Mouse (Mus musculus): ENCODE results near the gene Mad2l2.
A peak's percentile ranks its signal among the peaks of the same experiment; 100 is the strongest.

Gene Mad2l2

DNA sequence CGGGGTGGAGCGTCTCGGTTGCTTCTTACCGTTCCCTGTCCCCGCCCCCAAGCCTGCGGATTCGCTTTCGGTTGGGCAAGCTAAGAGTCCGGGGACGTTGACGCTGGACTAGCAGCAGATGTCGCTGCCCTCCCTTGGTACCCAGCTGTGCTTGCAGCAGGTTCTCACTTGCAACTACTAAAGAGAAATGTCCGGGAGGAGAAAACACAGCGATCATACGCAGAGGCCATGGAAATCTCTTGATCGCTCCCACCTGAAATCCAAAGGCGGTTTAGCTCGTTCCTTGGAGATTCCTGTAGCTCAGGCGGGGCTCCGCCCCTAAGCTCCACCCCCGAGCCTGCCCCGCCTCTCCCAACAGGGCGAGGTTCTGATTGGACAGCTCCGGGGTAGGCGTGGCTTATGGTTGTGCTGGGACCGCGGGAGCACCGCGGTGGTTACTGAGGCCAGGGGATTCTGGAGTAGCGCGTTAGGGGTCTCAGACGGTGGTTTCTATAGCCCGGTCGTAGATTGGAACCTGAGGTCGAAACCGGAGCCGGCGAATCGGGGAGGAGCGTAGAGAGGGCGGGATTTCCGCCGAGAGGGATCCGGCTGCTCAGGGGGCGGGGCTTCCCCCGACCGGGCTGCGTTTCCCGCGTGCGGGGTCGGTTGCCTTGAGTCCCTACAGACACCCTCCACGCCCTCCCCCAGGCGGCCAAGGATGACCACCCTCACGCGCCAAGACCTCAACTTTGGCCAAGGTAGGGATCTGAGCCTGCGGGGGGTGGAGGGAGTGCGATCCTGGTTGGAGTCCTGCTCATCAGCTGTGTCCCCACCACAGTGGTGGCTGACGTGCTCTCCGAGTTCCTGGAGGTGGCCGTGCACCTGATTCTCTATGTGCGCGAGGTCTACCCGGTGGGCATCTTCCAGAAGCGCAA, 10.2 kb downstream of the Mad2l2 start:
- DNase-seq (ENCODE audit: low spot score in 2 of 2) = peak; percentile 94 to 96

DNA sequence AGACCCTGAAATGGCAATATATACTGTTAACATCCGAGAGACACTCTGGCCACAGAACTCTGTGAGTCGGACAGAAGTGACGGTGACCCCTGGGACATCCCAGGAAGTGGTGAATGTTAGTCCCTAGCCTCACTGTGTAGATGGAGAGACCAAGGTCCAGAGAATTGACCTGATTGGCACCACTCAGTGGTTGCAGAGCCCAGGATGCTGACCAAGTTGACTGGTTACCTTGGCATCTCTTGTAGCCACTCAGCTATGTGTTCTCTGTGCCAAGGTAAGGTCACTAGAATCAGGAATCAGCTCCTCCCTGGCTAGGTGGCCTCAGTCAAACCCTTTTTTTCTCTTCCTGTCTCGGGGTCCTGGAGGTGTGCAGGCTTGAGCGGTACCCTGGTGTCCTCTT, 13.5 kb downstream of the Mad2l2 start:
- DNase-seq (ENCODE audit: low spot score in 2 of 2) = no peak

GRCm38 (mm10) chr4:148147714-148148113, 17.5 kb downstream of the Mad2l2 start:
- no peak for DNase-seq (ENCODE audit: low spot score in 2 of 2)

DNA sequence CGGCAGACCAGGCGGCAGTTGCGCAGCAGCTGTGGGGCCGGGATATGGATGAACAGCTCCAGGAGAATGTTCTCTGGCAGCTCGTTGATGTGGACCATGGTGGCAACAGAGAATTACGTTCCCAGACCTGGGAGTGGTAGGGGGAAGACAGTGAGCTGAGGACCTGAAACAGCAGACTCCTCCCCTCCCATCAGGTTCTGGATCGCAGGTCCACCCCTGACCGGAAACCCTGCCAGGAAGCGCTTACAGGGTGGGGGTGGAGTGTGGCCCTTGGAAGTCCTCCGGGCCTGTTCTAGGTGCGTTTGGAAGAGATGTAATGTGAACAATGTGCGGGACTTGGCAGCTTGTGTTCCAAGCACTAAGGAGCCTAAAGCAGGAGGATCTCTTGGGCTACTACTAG, 19.4 kb downstream of the Mad2l2 start:
- DNase-seq (ENCODE audit: low spot score in 2 of 2) = no peak

GRCm38 (mm10) chr4:148150242-148150641, 20.1 kb downstream of the Mad2l2 start:
- no peak for DNase-seq (ENCODE audit: low spot score in 2 of 2)

DNA sequence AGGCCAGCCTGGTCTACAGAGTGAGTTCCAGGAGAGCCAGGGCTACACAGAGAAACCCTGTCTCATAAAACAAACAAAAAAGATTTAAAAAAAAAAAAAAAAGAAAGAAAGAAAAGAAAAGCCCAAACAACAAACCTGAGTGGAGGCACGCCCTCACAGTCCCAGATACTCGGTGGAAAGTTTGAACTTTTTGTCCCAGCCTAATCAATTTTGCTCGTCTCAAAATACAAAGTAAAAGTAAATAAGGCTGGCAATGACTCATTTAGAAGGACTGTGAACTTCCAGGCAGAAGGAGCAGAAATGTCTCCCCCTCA, 20.7 kb downstream of the Mad2l2 start:
- DNase-seq (ENCODE audit: low spot score in 2 of 2) = no peak

GRCm38 (mm10) chr4:148151267-148152168, 21.3 kb downstream of the Mad2l2 start, which contains the start of gene Fbxo6:
Gene Fbxo6, minus strand, starts transcription at chr4:148152140.
- peak; percentile 90 to 91 for DNase-seq (ENCODE audit: low spot score in 2 of 2)

DNA sequence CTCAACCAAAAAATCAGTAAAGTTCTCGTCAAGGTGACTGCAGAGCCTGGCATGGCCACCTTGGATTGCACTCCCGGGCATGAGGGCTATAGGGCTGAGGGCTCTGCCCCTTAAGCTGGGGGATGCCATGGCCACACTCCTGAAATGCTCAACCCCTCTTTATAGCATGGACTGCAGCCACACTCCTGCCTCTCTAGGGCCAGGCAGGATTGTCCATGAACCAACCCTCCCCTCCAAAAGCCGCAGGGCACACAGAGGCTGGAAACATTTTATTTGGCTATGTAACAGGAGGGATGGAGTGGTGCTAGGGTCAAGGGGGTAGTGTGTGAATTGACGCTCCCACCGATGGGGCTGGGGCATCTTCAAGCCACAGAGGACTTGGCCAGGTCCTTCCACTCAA, 22.4 kb downstream of the Mad2l2 start:
- DNase-seq (ENCODE audit: low spot score in 2 of 2) = no peak

GRCm38 (mm10) chr4:148154006-148154405, 23.8 kb downstream of the Mad2l2 start:
- DNase-seq (ENCODE audit: low spot score in 2 of 2) = no peak

DNA sequence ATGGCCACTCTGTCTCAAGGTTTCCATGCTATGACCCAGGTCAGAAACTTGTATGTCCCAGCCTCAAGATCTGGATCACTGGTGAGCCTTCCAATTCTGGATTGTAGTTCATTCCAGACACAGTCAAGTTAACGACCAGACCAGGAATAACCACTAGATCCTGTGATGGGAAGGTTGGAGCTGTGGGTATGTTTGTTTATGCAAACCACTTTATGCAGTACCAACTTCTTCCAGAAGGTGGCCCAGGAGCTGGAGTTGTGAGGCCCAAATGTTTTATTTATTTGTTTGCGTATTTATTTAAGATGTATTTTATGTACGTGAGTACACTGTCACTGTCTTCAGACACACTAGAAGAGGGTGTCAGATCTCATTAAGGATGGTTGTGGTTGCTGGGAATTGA, 24.8 kb downstream of the Mad2l2 start:
- DNase-seq (ENCODE audit: low spot score in 2 of 2) = no peak

- DNase-seq (ENCODE audit: low spot score in 2 of 2) = no peak
Measured at GRCm38 (mm10) chr4:148158436-148159348, 28.5 kb downstream of the Mad2l2 start.

GRCm38 (mm10) chr4:148159544-148160435, 29.6 kb downstream of the Mad2l2 start:
- DNase-seq (ENCODE audit: low spot score in 2 of 2) = peak; percentile 84 to 89

DNA sequence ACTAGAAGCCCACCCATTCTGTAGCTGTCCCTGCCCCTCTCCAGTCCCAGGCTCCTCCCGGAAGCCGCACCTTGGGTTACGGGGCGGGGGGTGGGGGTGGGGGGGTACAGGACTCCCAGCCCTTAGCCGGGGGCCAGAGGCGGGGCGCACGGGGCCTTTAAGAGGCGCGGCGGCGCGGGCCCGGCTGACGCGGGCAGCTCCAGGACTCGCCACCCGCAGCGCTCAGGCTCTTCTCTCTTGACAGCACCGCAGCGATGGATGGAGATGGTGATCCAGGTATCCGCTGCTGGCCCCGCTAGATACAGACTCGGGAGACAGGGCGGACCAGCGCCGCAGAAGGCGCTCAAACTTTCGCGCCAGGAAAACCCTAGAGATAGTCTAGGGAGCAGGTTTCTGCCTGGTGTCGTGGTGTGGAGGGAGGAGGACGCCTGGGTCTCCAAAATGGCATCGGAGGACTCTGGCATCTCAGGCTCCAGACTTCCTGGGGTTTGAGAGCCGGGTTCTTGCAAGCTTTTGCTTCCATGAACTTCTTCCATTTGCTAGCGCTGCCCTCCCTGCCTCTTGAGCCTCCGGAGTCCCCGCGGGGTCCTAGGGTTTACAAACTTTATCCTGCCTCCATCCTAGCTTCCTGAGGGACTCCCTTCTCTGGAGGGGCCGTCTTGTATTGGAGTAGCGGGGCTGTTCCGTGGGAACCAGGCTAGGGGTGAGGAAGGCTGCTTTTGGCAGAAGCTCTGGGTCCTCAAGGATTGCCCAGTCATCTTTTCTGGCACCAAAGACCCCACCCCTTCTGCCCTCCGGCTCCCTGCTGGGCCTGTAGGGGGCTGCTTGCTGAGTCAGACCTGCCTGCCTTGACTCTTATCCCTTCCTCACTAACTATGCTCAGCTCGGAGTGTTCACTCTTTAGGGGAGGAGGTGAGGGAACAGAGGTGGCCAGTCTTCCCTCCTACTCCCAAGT, 30.5 kb downstream of the Mad2l2 start, which contains the start of the genes Fbxo44 and Fbxo2:
TSS of gene Fbxo44 (minus strand) at position 47 of the 955 bp plus-strand sequence.
TSS of gene Fbxo2 (plus strand) at position 186 of the 955 bp plus-strand sequence.
- DNase-seq (ENCODE audit: low spot score in 2 of 2) = no peak

GRCm38 (mm10) chr4:148164002-148164439, 33.8 kb downstream of the Mad2l2 start:
- peak; percentile 51 to 59 for DNase-seq (ENCODE audit: low spot score in 2 of 2)

DNA sequence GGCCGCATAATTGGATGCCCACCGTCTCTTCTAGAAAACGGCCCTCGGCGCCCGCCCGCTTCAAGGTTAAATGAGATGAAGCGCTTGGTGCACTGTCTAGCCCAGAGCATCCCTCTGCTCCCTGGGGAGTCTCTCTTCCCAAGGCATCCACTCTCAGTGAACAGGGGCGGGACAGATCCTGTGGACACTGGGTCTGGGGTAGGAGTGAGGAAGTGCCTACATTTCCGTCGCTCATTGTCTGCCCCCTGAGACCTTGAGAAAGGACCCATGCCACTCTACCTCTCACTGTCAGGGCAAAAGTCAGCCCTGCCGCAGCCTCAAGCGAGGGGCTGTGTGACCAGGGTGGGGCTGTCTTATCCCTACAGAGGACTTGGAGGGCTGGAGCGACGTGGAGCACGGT, 34.3 kb downstream of the Mad2l2 start:
- no peak for DNase-seq (ENCODE audit: low spot score in 2 of 2)

GRCm38 (mm10) chr4:148165551-148165950, 35.4 kb downstream of the Mad2l2 start:
- DNase-seq (ENCODE audit: low spot score in 2 of 2) = no peak

DNA sequence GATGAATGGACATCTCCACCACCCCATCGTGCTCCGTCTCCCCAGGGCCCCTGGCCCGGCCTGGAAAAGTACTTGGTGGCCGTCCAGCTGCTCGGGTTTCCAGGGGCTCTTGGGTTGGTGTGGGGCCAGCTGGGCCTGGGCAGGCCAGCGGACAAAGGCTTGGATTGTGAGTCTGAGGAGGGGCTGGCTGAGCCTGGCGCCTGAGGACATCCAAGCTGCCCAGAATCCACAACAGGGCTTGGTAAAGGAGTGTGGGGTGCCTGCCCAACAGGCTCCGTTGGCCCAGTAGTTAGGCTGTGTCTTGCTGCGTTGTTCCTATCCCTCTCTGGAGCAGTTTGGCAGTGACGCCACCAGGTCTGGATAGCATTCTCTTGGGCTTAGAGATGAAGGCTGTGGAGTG, 36.2 kb downstream of the Mad2l2 start:
- no peak for DNase-seq (ENCODE audit: low spot score in 2 of 2)

DNA sequence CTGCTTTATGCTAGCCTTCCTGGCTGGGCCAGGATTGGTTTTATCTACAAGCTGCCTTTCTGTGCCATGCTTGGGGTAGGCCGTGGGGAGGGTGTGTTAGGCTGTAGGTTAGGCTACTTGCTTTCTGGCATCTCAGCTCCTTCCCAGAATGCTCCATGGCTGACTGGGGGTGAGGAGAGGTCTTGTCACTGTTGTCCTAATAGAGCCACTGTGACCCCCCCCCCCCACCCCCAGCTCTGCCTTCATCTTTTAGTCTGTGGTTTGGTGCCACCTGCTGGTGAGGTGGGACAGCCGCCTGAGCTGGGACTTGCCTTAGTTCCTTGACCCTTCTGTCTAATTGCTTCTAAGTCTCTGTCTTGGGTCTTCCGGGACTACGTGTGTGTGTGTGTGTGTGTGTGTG, 36.8 kb downstream of the Mad2l2 start:
- DNase-seq (ENCODE audit: low spot score in 2 of 2) = peak in 1 of 2 experiments; percentile 36

DNA sequence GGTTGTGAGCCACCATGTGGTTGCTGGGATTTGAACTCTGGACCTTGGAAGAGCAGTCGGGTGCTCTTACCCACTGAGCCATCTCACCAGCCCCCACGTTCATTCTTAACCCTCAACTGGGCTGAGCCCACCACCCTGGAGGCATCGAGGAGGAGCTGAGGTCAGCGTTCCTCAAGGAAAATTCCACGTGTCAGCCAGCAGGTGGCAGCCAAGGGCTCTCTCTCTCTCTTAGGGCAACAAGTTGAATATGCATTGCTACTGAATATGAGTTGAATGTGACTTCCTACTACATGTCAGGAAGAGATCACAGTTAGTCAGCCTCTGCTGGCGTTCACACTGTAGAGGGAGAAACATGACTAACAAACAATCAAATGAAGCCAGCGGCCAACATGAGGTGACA, 38.1 kb downstream of the Mad2l2 start:
- peak in 1 of 2 experiments; percentile 34 for DNase-seq (ENCODE audit: low spot score in 2 of 2)
